Mouse (Mus musculus) heart, postnatal 0 days (tissue): Measurements from ENCODE around the gene Ncln. TPM values are rescaled to one million over a fixed set of nuclear protein-coding genes. Genes with fewer than 3 reads are reported as not detected.
A peak's percentile ranks its signal among the peaks of the same experiment; 100 is the strongest.

Experiments used
- ATAC-seq: fragments of 200-750 bp; cut with Nextera tagmentation; 2 replicates; pipeline ENCODE4 v1.8.0; 2017; ENCODE audit warnings: low read depth, moderate number of reproducible peaks, moderate library complexity; ENCODE audit not compliant: insufficient read depth
- DNase-seq: peaks from one replicate; pipeline ENCODE4 v3.0.0-alpha.2; 2016; ENCODE audit warnings: low spot score
- H3K27ac ChIP-seq: fragments of 300-500 bp; sonication (generic); 2 replicates; pipeline ENCODE4 v1.5.1; 2014; ENCODE audit warnings: low read depth, mild to moderate bottlenecking
- H3K27me3 ChIP-seq: fragments of 300-500 bp; sonication (generic); 2 replicates; pipeline ENCODE4 v1.6.1; 2014; ENCODE audit warnings: low read length, mixed read lengths; ENCODE audit not compliant: control insufficient read depth, insufficient read depth
- H3K36me3 ChIP-seq: fragments of 300-500 bp; sonication (generic); replicated peaks from 2 replicates; pipeline ENCODE4 v1.6.1; 2014; ENCODE audit warnings: low read length, mixed read lengths; ENCODE audit not compliant: control insufficient read depth, insufficient read depth
- H3K4me1 ChIP-seq: fragments of 300-500 bp; sonication (generic); 2 replicates; pipeline ENCODE4 v1.6.1; 2014; ENCODE audit warnings: antibody characterized with exemption; ENCODE audit not compliant: control insufficient read depth, insufficient read depth
- H3K4me2 ChIP-seq: fragments of 300-500 bp; sonication (generic); 2 replicates; pipeline ENCODE4 v1.6.1; 2014; ENCODE audit warnings: low read depth, mild to moderate bottlenecking, low read length, moderate library complexity
- H3K4me3 ChIP-seq: fragments of 300-500 bp; sonication (generic); 2 replicates; pipeline ENCODE4 v1.5.1; 2014; ENCODE audit warnings: low read depth, low read length
- H3K9ac ChIP-seq: fragments of 300-500 bp; sonication (generic); replicated peaks from 2 replicates; pipeline ENCODE4 v1.6.1; 2014; ENCODE audit warnings: low read depth, low read length, mixed read lengths
- H3K9me3 ChIP-seq: fragments of 300-500 bp; sonication (generic); replicated peaks from 2 replicates; pipeline ENCODE4 v1.6.1; 2016; ENCODE audit warnings: low read length; ENCODE audit not compliant: control insufficient read depth
- CTCF ChIP-seq: IDR thresholded peaks from 2 replicates; pipeline ENCODE4 v1.5.1; 2016; ENCODE audit warnings: antibody characterized with exemption, control low read depth, low read depth
- EP300 ChIP-seq: IDR thresholded peaks from 2 replicates; pipeline ENCODE4 v1.6.1; 2016; ENCODE audit warnings: antibody characterized with exemption, low read depth
- WGBS: fragments of 180-500 bp; shearing (Covaris S2); extraction: QIAGEN DNeasy Blood & Tissue Kit; methylation state at CpG from one replicate; pipeline ENCODE4 v1.1.7; 2014; 5-methylcytosine and 5-hydroxymethylcytosine counted together
- polyA plus RNA-seq: library from polyadenylated mRNA; unstranded; fragments of >200 nt; fragmentation: Nextera tagmentation; extraction: Ambion mirVana; gene quantifications from 2 replicates; pipeline ENCODE4 v1.2.1, GENCODE M21; 2015
- total RNA-seq: library from RNA; depleted of rRNA; stranded (reverse); fragments of >200 nt; gene quantifications from 2 replicates; pipeline ENCODE4 v1.2.3, GENCODE M21; 2014; ENCODE audit warnings: low replicate concordance; rRNA removed

The Ncln gene
- total RNA-seq (88.5 and 91.5 TPM in 2 replicates), polyA plus RNA-seq (27.1 and 30.5 TPM in 2 replicates)

DNA sequence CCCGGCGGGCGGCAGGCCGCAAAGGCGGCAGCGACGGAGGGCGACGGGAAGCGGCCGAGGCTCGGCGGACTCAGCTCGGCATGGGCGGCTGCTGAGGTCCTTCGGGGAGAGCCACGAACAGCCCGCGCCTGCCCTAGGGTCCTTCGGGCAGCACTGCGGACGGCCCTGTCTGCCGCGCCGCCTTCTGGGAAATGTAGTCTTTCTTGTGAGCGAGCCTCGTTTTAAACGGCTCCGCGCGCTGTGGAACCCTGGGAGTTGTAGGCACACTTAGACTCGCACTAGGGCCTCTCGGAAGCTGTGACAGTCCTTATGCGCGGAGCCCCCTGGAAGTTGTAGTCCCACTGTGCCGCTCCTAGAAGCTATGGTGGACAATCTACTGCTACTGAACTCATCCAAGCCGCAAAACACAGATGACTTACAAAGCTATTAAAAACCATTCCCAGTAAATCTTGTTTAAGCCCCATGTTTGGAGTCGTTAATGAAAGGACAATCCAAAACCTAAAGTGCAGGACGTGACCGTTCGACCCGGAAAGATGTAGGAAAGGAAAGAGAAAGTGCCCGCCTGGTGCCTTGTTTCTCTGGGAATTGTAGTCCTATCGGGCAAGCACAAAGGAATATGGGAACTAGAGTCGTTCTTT, at the start of gene Ncln:
Gene Ncln, minus strand, starts transcription at position 129 of the 638 bp plus-strand sequence.
- H3K9ac ChIP-seq: peak within 1 kb of the TSS; percentile 84
- H3K27me3 ChIP-seq: no peaks in the 10 kb centered on the region
- ATAC-seq (peak; percentile 96), DNase-seq (peak; percentile 99)
- peak within 1 kb of the TSS; percentile 97 for H3K4me2 ChIP-seq
- WGBS: under 1% methylated on average over 39 of the region's 45 CpGs
- no peaks in the 10 kb centered on the region for H3K9me3 ChIP-seq
- peaks cover 13% of the 10 kb centered on the region for H3K4me1 ChIP-seq
- H3K36me3 ChIP-seq: peaks cover 16% of the 10 kb centered on the region
- peak within 1 kb of the TSS; percentile 75 for H3K4me3 ChIP-seq
- no peak for TF ChIP-seq CTCF
- no peak; the same call in 1 of the 2 replicates for TF ChIP-seq EP300
- peak within 1 kb of the TSS; percentile 70 for H3K27ac ChIP-seq

- H3K27ac ChIP-seq: peak within 1 kb of the TSS; percentile 76
- peak within 1 kb of the TSS; percentile 96 for H3K9ac ChIP-seq
- peak within 1 kb of the TSS; percentile 97 for H3K4me3 ChIP-seq
- H3K4me2 ChIP-seq: peak within 1 kb of the TSS; percentile 100
- WGBS: 1% methylated on average over 44 of the region's 59 CpGs
- no peak for TF ChIP-seq EP300
- TF ChIP-seq CTCF: no peak
- peaks cover 30% of the 10 kb centered on the region for H3K4me1 ChIP-seq
- no peaks in the 10 kb centered on the region for H3K36me3 ChIP-seq
- ATAC-seq (peak; percentile 94), DNase-seq (peak; percentile 99)
- H3K27me3 ChIP-seq: no peaks in the 10 kb centered on the region
- H3K9me3 ChIP-seq: no peaks in the 10 kb centered on the region
Observed at GRCm38 (mm10) chr10:81545161-81545747, 49.1 kb upstream of the Ncln start, which contains the start of gene Gna11. Gene Gna11, minus strand, starts transcription at chr10:81545190.

- under 1% methylated on average over 67 of the region's 93 CpGs for WGBS
Observed at GRCm38 (mm10) chr10:81544296-81545160, 48.3 kb upstream of the Ncln start.

DNA sequence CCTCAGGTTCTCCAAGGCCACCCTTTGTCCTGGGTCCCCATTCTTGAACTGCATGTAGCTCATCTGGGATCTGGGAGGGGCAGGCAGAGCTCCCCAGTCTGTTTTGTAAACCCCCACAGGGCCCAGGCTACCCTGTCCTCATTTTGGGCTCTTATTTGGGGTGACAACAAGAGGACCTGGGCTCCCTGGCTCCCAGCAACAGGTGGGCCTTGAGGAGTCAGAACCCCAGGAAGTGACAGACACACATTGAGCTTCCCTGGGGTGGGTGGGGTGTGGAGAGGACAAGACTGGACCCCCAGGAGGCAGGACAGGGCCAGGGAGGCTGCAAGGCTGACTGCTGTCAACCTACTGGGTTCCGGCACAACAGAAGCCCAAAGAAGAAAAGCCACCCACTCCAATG, 47.4 kb upstream of the Ncln start:
- Histone ChIP-seq H3K4me2 (peak overlapping the region; percentile 100), H3K27ac (no peak overlapping the region), H3K4me1 (peaks cover 30% of the 10 kb centered on the region), H3K27me3 (no peaks in the 10 kb centered on the region), H3K36me3 (no peaks in the 10 kb centered on the region), H3K9ac (peak overlapping the region; percentile 96), H3K4me3 (peak overlapping the region; percentile 97), H3K9me3 (no peaks in the 10 kb centered on the region)
- 77% methylated on average over 1 of the region's 1 CpGs for WGBS
- ATAC-seq (no peak), DNase-seq (no peak)
- no peak for TF ChIP-seq EP300
- TF ChIP-seq CTCF: no peak

More at GRCm38 (mm10) chr10:81544296-81545160, 48.3 kb upstream of the Ncln start:
- Histone ChIP-seq H3K4me3 (peak overlapping the region; percentile 97), H3K27ac (peak overlapping the region; percentile 76), H3K4me2 (peak overlapping the region; percentile 100), H3K4me1 (peaks cover 30% of the 10 kb centered on the region), H3K9me3 (no peaks in the 10 kb centered on the region), H3K9ac (peak overlapping the region; percentile 96), H3K36me3 (no peaks in the 10 kb centered on the region), H3K27me3 (no peaks in the 10 kb centered on the region)
- TF ChIP-seq CTCF (no peak), EP300 (no peak)
- peak; percentile 10 for ATAC-seq
- DNase-seq: no peak

- Histone ChIP-seq H3K4me3 (0 out of 2 replicates have a peak overlapping the region, but pooled peaks have one; percentile 97), H3K4me1 (peaks cover 30% of the 10 kb centered on the region), H3K9ac (peak overlapping the region; percentile 96; the same call in 1 of the 2 replicates), H3K27me3 (no peaks in the 10 kb centered on the region), H3K4me2 (peak overlapping the region; percentile 100), H3K36me3 (no peaks in the 10 kb centered on the region), H3K27ac (peak overlapping the region; percentile 82; the same call in 1 of the 2 replicates), H3K9me3 (no peaks in the 10 kb centered on the region)
- TF ChIP-seq CTCF (no peak), EP300 (no peak)
- DNase-seq (no peak), ATAC-seq (no peak)
- WGBS: 83% methylated on average over 7 of the region's 7 CpGs
Observed at GRCm38 (mm10) chr10:81542727-81543460, 46.7 kb upstream of the Ncln start.
